ENCODE assay signal across 19 mouse cellular contexts in the genomic region with DNA sequence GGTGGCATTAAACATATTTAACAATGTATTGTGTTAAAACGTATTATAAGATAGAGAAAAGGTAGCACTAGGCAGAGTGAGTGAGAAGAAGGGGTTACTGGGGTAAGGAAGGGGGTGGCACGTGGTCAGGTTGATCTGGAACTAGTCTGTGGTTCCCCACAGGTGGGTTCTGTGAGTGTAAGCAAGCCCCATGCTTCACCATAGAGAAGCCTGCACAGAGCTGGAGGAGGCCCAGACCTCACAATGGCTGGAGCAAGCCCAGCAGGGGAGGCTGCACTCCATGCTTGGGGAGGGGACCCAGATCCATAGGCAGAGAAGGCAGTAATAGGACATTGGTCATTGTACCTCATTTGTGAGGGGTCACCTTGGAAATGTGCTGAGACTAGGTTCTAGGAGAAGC.
"Had no signal": no experiment of that assay in that cellular context is flagged by ENCODE, and none has a peak within 500 bp of the region (broad histone marks: within the 10 kb centered on the region; RNA-seq: fewer than 3 reads in every experiment).

No protein-coding gene starts in this region.

- H3K9ac ChIP-seq: liver, embryonic 14.5 days; lung, embryonic 15.5 days; midbrain, embryonic 12.5 days; neural tube, embryonic 13.5 days; neural tube, embryonic 15.5 days had no signal

- H3K4me2 ChIP-seq: liver, embryonic 11.5 days; lung, embryonic 15.5 days; midbrain, embryonic 12.5 days; neural tube, embryonic 13.5 days; neural tube, embryonic 15.5 days had no signal

- H3K27ac ChIP-seq: liver, embryonic 14.5 days; lung, embryonic 15.5 days; midbrain, embryonic 10.5 days; midbrain, embryonic 12.5 days; neural tube, embryonic 15.5 days had no signal

- H3K27me3 ChIP-seq: lung, embryonic 15.5 days; midbrain, embryonic 12.5 days; neural tube, embryonic 13.5 days; neural tube, embryonic 15.5 days had no signal

- H3K36me3 ChIP-seq: lung, embryonic 15.5 days; midbrain, embryonic 10.5 days; midbrain, embryonic 12.5 days; neural tube, embryonic 13.5 days; neural tube, embryonic 15.5 days had no signal

- H3K4me1 ChIP-seq: lung, embryonic 15.5 days had no signal

- H3K4me3 ChIP-seq: lung, embryonic 15.5 days; midbrain, embryonic 10.5 days; midbrain, embryonic 12.5 days; myocyte; neural tube, embryonic 13.5 days; neural tube, embryonic 15.5 days had no signal

- ATAC-seq: lung, postnatal 0 days; midbrain, embryonic 16.5 days had no signal

- H3K9me3 ChIP-seq: lung, embryonic 15.5 days; midbrain, embryonic 10.5 days; midbrain, embryonic 12.5 days; neural tube, embryonic 13.5 days; neural tube, embryonic 15.5 days had no signal

- DNase-seq: lung, adult 18-20 months; lung, postnatal 14 days; lung, postnatal 36 days; midbrain, embryonic 14.5 days; retina, postnatal 1 day; right cerebral cortex, adult 18-20 months; right cerebral cortex, postnatal 25 days; right cerebral cortex, postnatal 4 days; spleen, adult 18-20 months had no signal
